Mouse (Mus musculus) adrenal gland, adult (tissue): Measurements from ENCODE around the gene Rac3.
"Not testable (repeated sequence)": the region's sequence is repeated elsewhere in the genome, so short reads cannot be mapped to it uniquely, and the experiment has no call there.

Experiments used
- DNase-seq, 2 experiments: peaks; one replicate each; pipeline ENCODE4 v3.0.0; 2022 to 2023; ENCODE audit warnings: low spot score in 1 of 2; ENCODE audit not compliant: inconsistent age in 2 of 2

Rac3 gene

DNA sequence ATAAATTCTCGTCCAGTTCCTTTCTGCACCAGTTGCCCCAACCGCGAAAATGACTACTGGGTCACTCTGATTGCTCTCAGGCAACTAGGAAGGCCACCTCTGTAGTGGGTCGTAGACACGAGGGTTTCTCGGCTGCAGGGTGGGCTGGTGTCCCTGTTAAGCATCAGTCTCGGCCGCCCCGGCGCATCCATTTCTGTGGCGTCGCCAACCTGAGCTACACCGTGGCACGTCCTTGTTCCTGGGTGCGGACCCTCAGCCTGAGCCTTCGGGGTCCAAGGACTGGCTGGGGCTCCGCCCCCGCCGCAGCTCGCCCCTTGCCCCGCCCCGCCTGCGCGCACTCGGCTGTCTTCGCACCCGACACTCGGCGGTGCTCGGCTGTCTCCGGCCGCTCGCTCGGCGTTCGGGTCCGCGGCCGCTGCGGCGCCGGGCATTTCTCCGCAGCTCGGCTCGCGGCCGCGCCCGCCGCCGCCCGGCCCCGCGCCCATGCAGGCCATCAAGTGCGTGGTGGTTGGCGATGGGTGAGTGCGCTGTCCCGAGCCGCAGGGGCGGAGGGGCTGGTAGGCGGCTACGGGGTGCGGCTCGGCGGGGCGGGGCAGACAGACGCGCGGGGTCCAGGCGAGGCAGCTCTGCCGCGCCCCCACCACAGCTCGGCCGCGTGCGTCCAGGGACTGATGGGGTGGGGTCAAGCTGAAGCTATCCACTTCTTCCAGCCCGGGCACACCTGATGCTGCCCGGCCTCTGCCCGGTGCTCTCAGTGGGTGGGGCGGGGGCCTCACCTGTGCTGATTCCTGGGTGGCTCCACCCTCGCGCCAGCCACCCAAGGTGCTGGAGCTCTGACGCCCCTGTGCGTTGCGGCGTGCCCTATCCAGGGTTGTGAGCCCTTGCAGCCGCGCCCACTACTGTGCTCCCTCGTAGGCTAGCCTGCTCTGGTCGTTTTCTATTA, at the start of gene Rac3:
Gene Rac3 (plus strand): TSS at position 347 of the 943 bp plus-strand sequence.
- peak; percentile 70 to 88 for DNase-seq

DNA sequence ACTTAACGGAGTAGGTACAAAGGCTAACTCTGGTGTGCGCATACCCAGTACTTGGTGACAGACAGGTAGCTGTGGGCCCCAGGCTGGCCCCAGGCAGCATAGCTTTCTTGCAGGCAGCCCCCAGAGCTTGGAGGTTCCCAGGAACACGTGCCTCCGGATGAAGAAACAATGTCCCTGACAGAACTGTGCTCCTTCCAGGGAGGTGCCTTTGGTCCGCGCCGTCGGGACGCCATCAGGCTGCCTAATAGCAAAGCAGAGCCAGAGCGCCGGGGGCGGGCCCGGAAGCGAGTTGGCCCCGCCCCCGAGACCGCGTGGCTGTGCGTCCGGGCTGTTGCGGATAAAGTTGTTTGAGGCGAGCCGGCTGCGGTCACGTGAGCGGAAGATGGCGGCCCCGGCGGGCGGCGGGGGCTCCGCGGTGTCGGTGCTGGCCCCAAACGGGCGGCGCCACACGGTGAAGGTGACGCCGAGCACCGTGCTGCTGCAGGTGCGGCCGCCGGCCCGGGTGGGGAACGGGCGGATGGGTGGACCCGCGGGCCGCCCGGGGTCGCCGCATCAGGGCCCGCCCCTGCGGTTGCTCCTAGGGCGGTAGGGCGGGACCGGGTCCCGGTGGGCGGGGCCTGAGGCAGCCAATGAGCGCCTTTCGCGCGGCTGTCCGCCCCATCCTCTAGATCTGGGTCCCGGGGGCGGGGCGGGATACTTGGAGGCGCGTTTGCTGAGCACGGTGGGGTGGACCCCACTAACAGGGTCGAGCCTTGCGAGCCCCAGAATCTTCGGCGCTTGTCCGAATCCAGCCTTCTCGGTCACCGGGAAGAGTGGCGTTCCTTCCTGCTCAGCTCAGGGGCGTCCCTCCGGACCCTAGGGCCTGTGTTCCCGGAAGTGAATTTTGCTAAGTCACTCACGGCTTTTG, 48.3 kb upstream of the Rac3 start, which contains the start of gene Aspscr1:
Gene Aspscr1 (plus strand): TSS at position 287 of the 907 bp plus-strand sequence.
- peak; percentile 97 to 99 for DNase-seq

DNA sequence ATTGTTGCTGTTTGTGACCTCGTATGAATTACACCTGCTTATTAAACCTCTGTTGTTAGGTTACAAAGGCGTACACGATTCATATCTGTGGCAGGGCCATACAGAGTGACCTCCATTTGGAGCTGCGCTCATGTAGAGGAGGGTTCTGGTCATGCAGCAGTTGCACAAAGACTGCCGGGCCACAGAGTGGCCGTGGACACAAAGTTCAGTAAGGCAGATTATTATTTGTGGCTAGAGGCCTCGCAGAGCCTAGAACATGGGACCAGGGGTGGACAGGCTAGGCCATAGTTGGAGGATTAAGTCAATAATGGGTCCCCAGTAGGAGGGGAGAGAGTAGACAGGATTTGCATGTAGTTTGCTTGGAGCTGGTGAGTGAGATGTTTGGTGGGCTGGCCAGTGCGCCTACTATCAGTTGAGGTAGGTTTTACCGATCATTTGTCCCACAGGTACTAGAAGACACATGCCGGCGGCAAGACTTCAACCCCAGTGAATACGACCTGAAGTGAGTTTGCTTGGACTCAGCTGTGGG, 47.6 kb upstream of the Rac3 start:
- peak in 1 of 2 experiments; percentile 38 for DNase-seq

DNA sequence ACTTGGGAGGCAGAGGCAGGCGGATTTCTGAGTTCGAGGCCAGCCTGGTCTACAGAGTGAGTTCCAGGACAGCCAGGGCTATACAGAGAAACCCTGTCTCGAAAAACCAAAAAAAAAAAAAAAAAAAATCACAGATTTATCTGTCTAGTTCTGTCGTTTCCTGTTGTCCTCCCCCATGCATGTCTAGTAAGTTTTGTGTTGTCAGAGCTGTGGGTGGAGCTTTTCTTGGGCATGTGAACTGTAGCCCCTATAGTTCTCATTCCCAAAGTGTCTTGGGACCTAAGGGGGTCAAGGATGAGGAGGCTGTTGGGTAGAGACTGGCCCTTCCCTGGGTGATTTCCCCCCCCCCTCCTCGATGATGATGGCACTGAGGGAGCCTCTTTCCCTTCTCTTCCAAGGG, 45.4 kb upstream of the Rac3 start:
- not testable (repeated sequence) for DNase-seq

DNA sequence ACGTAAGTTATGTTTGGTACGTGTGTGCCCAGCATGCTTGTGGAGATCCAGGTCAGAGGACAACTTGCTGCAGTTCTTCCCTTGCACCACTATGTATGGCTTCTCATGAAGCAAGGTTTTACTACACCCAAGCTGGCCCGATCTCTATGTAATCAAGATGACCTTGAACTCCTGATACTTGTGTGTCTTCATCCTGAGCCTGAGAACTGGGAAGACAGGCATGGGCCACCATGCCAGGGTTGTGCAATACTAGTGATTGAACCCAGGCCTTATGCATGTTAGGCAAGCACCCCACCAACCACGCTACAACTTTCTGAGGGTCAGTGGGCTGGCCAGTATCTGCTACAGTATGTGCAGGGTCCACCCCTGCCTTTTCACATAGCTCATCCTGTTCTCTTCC, 44.3 kb upstream of the Rac3 start:
- peak; percentile 53 to 77 for DNase-seq

DNA sequence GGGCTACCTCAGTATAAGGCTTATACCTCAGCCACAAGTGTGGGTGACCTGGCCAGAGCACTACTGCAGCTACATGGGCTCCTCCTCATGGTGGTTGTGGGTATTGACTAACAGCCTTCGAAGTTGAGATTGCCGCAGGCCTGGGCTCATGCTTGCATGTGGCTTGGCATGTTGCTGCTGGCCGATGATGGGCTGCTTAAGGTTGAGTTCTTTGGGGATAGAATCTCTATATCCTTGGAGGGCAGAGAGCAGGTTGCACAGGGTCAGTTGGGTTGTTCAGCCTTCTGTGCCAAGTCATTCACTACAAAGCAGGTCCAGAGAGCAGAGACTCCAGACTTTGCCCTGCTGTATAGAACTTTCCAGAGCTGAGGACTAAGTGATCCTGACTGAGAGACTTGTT, 41.4 kb upstream of the Rac3 start:
- DNase-seq: peak in 1 of 2 experiments; percentile 54

DNA sequence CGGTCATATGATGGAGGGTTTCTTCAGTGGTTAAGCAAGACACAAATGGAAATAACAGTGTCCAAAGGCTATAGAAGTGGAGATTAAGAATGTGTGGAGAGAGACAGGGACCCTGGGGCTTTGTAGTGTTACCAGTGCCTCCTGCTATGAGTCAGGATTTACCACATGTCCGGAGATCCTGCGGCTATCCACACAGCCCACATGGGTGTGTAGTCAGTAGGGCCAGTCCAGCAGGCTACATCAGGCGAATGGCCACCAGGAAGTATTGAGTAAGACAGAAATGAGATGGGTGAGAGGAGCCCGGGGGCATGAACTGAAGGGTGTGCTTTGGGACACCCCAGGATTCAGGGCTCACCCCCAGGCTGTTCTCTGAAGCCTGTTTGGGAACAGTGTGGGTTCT, 38.6 kb upstream of the Rac3 start:
- DNase-seq: no peak

DNA sequence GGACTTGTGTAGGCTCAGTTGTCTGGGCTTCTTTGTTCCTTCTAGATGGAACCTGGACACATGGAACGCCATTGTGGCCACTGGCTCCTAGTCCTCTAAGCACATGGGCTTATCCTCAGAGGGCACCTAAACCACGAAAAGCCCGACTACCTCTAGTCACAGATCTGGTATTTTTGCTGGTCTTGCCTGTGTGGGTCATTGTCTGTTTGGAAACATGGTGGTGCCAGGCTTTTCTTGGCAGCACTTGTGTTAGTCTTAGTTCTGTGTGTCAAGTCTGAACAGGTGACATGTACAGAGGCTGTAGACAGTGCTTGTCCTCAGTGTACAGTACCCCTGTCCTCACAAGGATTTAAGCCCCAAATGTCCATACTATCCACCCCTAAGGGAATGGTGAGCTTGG, 37.7 kb upstream of the Rac3 start:
- no peak for DNase-seq

DNA sequence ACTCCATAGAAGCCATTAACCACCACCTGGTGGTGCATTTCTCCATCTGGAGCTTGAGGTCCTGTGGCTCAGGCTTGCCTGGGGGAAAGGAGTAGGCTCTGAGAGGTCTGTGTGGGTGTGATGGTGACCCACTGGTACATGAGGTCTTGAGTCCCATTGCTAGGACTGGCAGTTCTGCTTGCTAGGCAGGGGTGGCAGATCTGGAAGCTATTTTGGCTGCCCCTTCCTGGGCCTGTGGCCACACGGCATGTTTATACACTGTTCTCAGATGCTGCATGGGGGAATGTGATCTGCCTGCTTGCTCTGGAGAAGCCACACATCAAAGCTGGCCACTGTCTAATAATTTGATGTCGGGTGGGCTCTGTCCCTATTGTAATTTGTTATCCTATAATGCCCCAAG, 37.2 kb upstream of the Rac3 start:
- DNase-seq: no peak

DNA sequence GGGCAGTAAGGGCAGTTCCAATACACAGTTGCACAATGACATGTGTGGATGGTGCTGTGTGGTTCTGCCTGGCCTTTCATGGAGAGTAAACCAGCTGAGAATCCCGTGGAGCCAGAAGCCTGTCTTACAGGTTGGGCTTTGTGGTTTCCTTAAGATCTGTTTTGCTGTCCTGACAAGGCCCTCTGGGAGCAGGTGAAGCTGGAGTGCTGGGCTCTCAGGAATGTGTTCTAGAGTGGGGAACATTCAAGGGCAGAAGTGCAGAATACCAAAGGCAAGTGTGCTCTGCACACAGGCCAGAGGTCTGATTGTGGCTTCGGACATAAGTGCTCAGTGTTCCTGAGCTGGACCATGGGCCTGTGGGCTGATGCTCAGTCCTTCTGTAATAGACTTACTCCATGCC, 36.6 kb upstream of the Rac3 start:
- no peak for DNase-seq

DNA sequence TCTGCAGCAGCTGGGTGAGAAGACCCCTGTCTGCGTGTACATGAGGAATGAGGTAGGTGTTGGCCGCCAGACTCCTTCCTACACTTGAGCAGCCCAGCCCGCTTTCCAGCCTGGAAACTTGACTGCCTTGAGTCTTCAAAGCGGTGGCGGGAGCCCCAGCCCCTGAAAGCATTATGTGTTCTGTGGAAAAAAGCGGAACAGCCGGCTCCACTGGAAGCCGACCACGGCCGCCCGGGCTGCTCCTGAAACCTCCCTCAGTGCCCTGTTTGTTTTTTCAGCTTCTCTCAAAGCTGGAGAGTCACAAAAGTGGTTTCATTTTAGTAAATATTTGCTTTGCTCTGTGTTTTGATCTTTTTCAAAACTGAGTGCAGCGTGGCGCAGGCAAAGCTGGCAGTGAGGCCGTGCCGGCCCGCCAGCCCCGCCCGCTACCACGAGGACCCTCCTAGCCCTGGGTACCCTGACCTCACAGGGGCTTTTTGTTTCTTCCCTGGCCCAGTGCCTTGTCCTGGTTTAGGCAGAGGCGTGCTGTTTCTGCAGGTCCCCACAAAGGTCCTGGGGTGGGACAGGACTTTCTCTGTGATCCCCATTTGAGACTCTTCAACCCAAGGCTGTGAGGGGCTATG, 34.5 kb upstream of the Rac3 start:
- no peak for DNase-seq

DNA sequence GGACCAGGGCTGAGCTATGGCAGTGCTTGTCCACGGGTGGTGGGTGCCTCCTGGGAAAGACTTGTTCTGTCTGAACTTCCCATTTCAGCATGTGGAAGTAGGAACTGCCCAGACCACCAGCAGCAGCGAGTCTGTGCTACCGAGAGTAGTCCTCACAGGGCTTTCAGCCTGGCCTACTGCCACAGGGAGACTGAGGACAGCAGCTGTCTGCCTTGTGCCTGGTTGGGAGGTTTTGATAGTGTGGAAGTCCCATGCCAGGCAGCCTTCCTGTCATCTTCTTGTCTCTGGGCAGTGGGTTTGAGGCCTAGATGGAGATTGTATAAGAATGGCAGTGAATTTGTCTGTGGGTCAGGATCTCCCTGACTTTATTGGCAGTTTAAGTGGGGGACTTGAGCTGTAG, 31.9 kb upstream of the Rac3 start:
- DNase-seq: no peak

DNA sequence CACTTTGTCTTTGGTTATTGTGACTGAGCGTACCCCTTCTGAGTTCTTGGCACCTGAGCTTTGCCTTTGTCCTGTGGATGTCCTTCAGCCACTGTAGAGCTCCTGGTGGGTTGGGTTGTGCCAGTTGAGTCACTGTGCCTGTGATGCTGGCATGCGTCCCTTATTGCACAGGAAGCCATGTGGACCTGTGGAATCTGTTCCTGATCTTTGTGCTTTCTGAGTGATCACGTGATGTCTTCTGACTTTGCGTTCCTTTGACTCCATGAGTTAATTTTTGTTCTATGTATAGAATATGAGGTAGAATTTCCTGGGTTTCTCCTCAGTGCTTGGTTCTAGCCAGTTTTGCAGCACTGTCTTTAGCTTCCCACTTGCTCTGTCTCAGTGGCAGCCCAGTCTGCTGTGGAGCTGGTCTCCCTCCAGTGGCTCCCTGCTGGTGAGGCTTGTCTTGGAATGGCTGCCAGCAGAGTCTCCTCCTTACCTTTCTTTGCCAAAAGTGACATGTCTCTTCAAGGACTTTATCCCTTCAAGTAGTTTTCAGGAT, 28.7 kb upstream of the Rac3 start:
- DNase-seq: peak; percentile 74 to 84

DNA sequence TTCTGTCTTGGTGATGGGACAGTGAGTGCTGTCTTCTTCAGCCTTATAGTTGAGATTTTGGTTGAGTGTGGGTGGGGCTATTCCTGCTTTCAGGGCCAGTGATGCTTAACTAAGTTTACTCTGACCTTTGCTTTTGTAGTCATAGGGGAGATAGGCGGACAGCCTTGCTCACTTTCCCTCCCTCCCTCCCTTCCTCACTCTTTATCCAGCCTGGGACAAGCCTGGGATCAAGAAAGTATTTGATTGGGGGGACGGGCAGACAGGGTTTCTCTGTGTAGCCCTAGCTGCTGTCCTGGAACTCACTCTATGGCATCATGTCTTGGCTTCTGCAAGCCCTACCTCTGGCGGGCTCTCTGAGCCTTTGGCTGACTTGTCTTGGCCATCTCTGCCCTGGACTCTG, 27.8 kb upstream of the Rac3 start:
- no peak for DNase-seq

DNA sequence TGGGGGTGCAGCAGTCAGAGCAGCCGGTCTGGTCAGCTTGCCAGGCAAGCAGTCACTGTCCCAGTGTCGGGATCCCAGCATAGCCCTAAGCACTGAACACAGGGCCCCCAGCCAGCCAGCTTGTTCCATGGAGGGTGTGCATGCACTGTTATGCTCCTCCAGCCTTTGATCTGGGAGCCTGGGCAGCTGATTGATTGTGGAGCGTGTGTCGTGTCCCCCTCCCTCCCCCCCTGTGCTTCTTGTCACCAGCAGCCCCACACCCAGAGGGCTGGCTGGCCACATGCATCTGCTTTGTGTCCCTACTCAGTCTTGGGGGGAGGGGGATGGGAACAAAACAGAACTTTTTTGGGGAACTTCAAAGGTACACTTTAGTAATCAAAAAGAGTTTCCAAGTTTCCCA, 26.1 kb upstream of the Rac3 start:
- peak; percentile 63 to 72 for DNase-seq

DNA sequence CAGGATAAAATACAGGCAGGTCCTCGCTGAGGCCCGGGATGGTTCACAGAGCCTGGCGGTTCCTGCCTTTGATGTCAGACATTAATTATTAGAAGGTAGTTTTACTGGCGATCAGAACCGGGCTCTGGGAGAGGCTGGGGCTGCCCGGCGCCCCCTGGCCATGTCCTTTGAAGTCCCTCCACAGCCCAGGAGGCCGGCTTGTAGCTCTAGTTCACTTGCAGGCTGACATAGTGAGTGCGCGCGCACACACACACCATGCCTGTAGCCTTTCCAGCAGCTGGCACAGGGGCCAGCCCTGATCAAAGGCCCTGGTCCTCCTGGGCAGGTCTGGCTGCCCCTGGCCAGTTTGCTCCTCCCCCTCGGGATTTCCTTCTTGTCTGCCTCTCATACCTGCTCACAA, 25.6 kb upstream of the Rac3 start:
- peak in 1 of 2 experiments; percentile 65 for DNase-seq

DNA sequence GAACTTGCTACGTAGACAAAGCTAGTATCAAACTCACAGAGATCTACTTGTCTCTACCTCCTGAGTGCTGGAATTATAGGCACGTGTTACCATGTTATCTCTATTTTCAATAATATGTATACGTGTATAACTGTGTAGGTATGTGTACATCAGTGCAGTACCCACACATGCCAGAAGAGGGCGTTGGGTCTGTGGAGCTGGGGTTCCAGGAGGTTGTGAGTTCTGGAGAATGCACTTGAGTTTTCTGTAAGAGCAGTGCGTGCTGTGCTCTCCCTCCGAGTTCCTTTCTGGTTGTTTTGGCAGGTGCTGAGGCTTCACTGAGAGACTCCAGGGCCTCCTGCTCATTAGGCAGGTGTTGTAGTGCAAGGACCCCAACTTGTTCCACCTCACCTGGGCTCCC, 24.7 kb upstream of the Rac3 start:
- DNase-seq: peak in 1 of 2 experiments; percentile 52

DNA sequence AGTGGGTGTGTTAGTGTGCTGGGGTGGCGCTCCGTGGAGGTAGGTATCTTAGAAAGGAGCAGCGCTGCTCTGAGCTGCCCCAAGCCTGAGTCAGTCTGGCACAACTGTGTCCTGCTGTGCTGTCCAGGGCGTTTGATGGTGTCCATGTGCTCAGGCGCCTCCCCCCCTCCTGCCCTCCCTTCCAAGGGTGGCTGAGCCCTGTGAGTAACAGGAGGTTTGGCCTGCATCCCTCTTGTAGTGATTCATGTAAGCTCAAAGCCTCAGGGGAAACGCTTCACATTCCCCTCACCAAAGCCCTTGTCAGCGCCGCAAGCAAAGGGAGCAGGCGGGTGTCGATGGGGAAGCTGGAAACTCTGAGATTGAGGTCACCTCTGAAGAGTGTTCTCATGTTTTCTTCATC, 23.5 kb upstream of the Rac3 start:
- peak; percentile 89 to 93 for DNase-seq

DNA sequence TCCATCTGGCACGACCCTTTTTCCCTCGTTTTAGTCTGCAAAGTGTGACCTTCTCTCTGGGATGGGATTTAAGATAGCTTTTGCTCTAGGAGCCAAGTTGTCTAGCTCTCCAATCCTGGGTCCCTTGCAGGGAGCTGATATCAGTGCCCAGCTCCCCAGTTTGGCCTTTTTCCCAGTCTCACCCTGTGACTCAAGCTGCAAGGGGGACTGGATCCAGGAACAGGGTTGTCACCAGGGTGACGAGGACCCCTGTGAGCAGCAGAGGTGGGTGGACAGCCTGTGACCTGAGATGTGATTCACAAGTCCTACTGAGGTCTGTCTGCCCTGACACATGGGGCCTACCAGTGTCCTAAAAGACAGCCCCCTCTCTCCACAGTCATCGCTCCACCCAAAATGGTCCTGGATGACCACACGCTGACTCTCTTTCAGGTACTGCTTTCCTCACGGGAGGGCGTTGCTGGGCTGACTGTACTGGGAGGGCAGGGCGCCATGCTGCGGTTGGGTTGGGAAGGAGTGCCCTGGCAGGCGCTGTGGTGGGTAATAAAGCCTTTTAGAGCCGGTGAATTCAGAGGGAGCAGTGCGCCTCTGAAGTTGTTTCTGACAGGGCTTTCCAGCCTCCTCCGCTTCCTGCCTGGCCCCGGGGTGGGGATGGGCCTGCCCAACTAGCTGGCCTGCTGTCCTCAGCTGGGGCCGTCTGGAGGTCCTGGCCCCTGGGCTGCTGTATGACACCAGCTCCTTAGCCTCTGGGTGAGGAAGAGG, 17.4 kb upstream of the Rac3 start:
- DNase-seq: peak; percentile 78
